Mouse (Mus musculus) MEL (cell line): ENCODE results near the gene Mns1. TPM values are rescaled to one million over a fixed set of nuclear protein-coding genes. Genes with fewer than 3 reads are reported as not detected.

Experiments used
- DNase-seq: peaks from one replicate; pipeline ENCODE4 v3.0.0; 2011; ENCODE audit warnings: low read depth, low spot score
- H3K27ac ChIP-seq: 2 replicates; pipeline ENCODE4 v1.5.1; 2012; ENCODE audit warnings: low read depth, mild to moderate bottlenecking, control low read depth, low read length, moderate library complexity; ENCODE audit not compliant: control insufficient read depth
- H3K27me3 ChIP-seq, 2 experiments: fragments of 150-350 bp in 1 of 2; sonication (generic) in 1 of 2; 2 replicates each; pipeline ENCODE4 v1.6.1; 2012; ENCODE audit warnings: low read length in 2 of 2, mild to moderate bottlenecking in 2 of 2, improper control_type of control experiment in 1 of 2, moderate library complexity in 1 of 2; ENCODE audit not compliant: insufficient read depth in 2 of 2, control insufficient read depth in 1 of 2
- H3K36me3 ChIP-seq, 2 experiments: 2 replicates each; pipeline ENCODE4 v1.6.1; 2012 to 2014; ENCODE audit warnings: low read length in 2 of 2, improper control_type of control experiment in 1 of 2, inconsistent platforms in 1 of 2, mild to moderate bottlenecking in 1 of 2; ENCODE audit not compliant: insufficient read depth in 2 of 2, control insufficient read depth in 1 of 2
- H3K4me1 ChIP-seq, 2 experiments: fragments of 150-350 bp in 1 of 2; sonication (generic) in 1 of 2; 2 replicates each; pipeline ENCODE4 v1.6.1; 2012; ENCODE audit warnings: low read length in 2 of 2, improper control_type of control experiment in 1 of 2, mild to moderate bottlenecking in 1 of 2; ENCODE audit not compliant: insufficient read depth in 2 of 2, control insufficient read depth in 1 of 2
- H3K4me3 ChIP-seq, 2 experiments: fragments of 150-350 bp in 1 of 2; sonication (generic) in 1 of 2; 2 replicates each; pipeline ENCODE4 v1.5.1; 2012; ENCODE audit warnings: low read depth in 2 of 2, low read length in 2 of 2, mild to moderate bottlenecking in 2 of 2, moderate library complexity in 2 of 2, control low read depth in 1 of 2, improper control_type of control experiment in 1 of 2; ENCODE audit not compliant: control insufficient read depth in 1 of 2, insufficient read depth in 1 of 2
- H3K79me2 ChIP-seq: 2 replicates; pipeline ENCODE4 v1.6.1; 2012; ENCODE audit warnings: mild to moderate bottlenecking, low read length, moderate library complexity; ENCODE audit not compliant: control insufficient read depth, poor library complexity, insufficient read depth
- H3K9ac ChIP-seq: 2 replicates; pipeline ENCODE4 v1.6.1; 2012; ENCODE audit warnings: low read depth, mild to moderate bottlenecking, control low read depth, low read length, moderate library complexity; ENCODE audit not compliant: control insufficient read depth, poor library complexity, severe bottlenecking
- H3K9me3 ChIP-seq: fragments of 150-350 bp; sonication (generic); replicated peaks from 2 replicates; pipeline ENCODE4 v1.6.1; 2012; ENCODE audit warnings: mild to moderate bottlenecking, low read length, improper control_type of control experiment, moderate library complexity; ENCODE audit not compliant: insufficient read depth
- BHLHE40 ChIP-seq: IDR thresholded peaks from 2 replicates; pipeline ENCODE4 v1.6.1; 2012; ENCODE audit warnings: low read depth, mild to moderate bottlenecking, inconsistent platforms, low read length, improper control_type of control experiment, borderline replicate concordance
- EP300 ChIP-seq, 2 experiments: IDR thresholded peaks; 2 replicates each; pipeline ENCODE4 v1.6.1; 2011; ENCODE audit warnings: improper control_type of control experiment in 2 of 2, low read length in 2 of 2, low read depth in 1 of 2, mild to moderate bottlenecking in 1 of 2
- ETS1 ChIP-seq: IDR thresholded peaks from 2 replicates; pipeline ENCODE4 v1.6.1; 2012; ENCODE audit warnings: low read depth, mild to moderate bottlenecking, inconsistent platforms, low read length, improper control_type of control experiment, moderate library complexity
- GABPA ChIP-seq: IDR thresholded peaks from 2 replicates; pipeline ENCODE4 v1.6.1; 2012; ENCODE audit warnings: low read depth, mild to moderate bottlenecking, inconsistent platforms, low read length, improper control_type of control experiment, moderate library complexity
- GATA1 ChIP-seq: IDR thresholded peaks from 2 replicates; pipeline ENCODE4 v1.6.1; 2011; ENCODE audit warnings: low read depth, low read length, improper control_type of control experiment
- HCFC1 ChIP-seq: IDR thresholded peaks from 2 replicates; pipeline ENCODE4 v1.6.1; 2012; ENCODE audit warnings: low read depth, mild to moderate bottlenecking, inconsistent platforms, low read length, improper control_type of control experiment, moderate library complexity
- MAFK ChIP-seq: IDR thresholded peaks from 2 replicates; pipeline ENCODE4 v1.6.1; 2011; ENCODE audit warnings: low read depth, mild to moderate bottlenecking, low read length, improper control_type of control experiment, borderline replicate concordance
- MAX ChIP-seq: IDR thresholded peaks from 2 replicates; pipeline ENCODE4 v1.6.1; 2011; ENCODE audit warnings: low read length, improper control_type of control experiment
- MXI1 ChIP-seq: IDR thresholded peaks from 2 replicates; pipeline ENCODE4 v1.6.1; 2011; ENCODE audit warnings: mild to moderate bottlenecking, low read depth, low read length, improper control_type of control experiment
- MYC ChIP-seq: IDR thresholded peaks from 2 replicates; pipeline ENCODE4 v1.6.1; 2011; ENCODE audit warnings: low read depth, mild to moderate bottlenecking, low read length, improper control_type of control experiment, moderate library complexity
- POLR2A ChIP-seq, 2 experiments: IDR thresholded peaks; 2 replicates each; pipeline ENCODE4 v1.6.1; 2011 to 2012; ENCODE audit warnings: low read length in 2 of 2, mild to moderate bottlenecking in 2 of 2, control low read depth in 1 of 2, improper control_type of control experiment in 1 of 2, low read depth in 1 of 2, moderate library complexity in 1 of 2; ENCODE audit not compliant: control insufficient read depth in 1 of 2, insufficient read depth in 1 of 2, poor library complexity in 1 of 2
- POLR2AphosphoS5 ChIP-seq: IDR thresholded peaks from 2 replicates; pipeline ENCODE4 v1.6.1; 2012; ENCODE audit warnings: low read depth, borderline replicate concordance, mild to moderate bottlenecking, inconsistent platforms, low read length, moderate library complexity, mixed read lengths
- RAD21 ChIP-seq: IDR thresholded peaks from 2 replicates; pipeline ENCODE4 v1.6.1; 2011; ENCODE audit warnings: mild to moderate bottlenecking, low read depth, low read length, improper control_type of control experiment
- RCOR1 ChIP-seq: IDR thresholded peaks from 2 replicates; pipeline ENCODE4 v1.6.1; 2012; ENCODE audit warnings: low read depth, mild to moderate bottlenecking, inconsistent platforms, low read length, improper control_type of control experiment
- SIN3A ChIP-seq: IDR thresholded peaks from 2 replicates; pipeline ENCODE4 v1.6.1; 2012; ENCODE audit warnings: low read length, improper control_type of control experiment, inconsistent platforms
- SMC3 ChIP-seq: IDR thresholded peaks from 2 replicates; pipeline ENCODE4 v1.6.1; 2011; ENCODE audit warnings: low read depth, low read length, improper control_type of control experiment
- TAL1 ChIP-seq: IDR thresholded peaks from 2 replicates; pipeline ENCODE4 v1.6.1; 2012; ENCODE audit warnings: mild to moderate bottlenecking, inconsistent platforms, low read length, moderate library complexity, mixed read lengths
- TBP ChIP-seq: IDR thresholded peaks from 2 replicates; pipeline ENCODE4 v1.8.0; 2011; ENCODE audit warnings: low read depth, low read length, improper control_type of control experiment
- TCF12 ChIP-seq: IDR thresholded peaks from 2 replicates; pipeline ENCODE4 v1.6.1; 2014; ENCODE audit warnings: low read depth, mild to moderate bottlenecking, inconsistent platforms, low read length, improper control_type of control experiment, moderate library complexity
- UBTF ChIP-seq: IDR thresholded peaks from 2 replicates; pipeline ENCODE4 v1.6.1; 2012; ENCODE audit warnings: low read depth, mild to moderate bottlenecking, inconsistent platforms, low read length, improper control_type of control experiment, moderate library complexity, borderline replicate concordance; ENCODE audit not compliant: insufficient read depth
- USF1 ChIP-seq: IDR thresholded peaks from 2 replicates; pipeline ENCODE4 v1.6.1; 2014; ENCODE audit warnings: low read depth, mild to moderate bottlenecking, inconsistent platforms, low read length, improper control_type of control experiment, moderate library complexity
- ZC3H11A ChIP-seq: IDR thresholded peaks from 2 replicates; pipeline ENCODE4 v1.6.1; 2012; ENCODE audit warnings: low read depth, mild to moderate bottlenecking, inconsistent platforms, low read length, improper control_type of control experiment
- polyA plus RNA-seq, 2 experiments: library from polyadenylated mRNA; stranded (reverse) in 1 of 2; unstranded in 1 of 2; fragments of >175 nt in 1 of 2; fragments of >200 nt in 1 of 2; gene quantifications; 2 replicates each; pipeline versions ENCODE4 v1.2.1 to v1.2.4; 2012; ENCODE audit warnings: low replicate concordance in 2 of 2, low read depth in 1 of 2; ENCODE audit not compliant: insufficient read length in 2 of 2, insufficient read depth in 1 of 2, missing spikeins in 1 of 2
- total RNA-seq: library from RNA; depleted of rRNA; stranded (reverse); fragments of 300-350 nt; gene quantifications from 2 replicates; pipeline ENCODE4 v1.2.3, GENCODE M21; 2012

Mns1 gene
- total and polyA plus RNA-seq, 3 experiments, result 54.0 to 54.8 TPM; not detected in 1

DNA sequence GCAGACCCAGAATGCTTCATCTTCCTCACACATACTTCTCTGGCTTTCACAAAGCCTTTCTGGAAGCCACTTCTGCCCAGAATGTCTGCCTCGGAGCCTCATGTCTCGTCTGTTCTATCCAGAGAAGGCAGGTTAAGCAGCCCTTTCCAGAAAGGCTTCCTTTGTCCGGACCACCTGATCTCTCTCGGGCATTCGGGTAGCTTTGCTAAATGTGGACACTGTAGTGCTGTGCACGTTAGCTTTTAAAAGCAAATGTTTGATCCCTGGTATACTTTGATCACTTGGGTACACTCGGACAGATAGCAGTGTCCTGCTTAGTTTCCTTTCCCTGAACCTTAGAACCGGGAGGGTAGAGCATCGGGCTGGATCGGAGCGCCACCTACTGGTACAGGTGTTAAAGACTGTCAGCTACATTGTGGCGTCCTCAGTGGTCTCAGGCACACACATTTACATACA is 29.7 kb upstream of the Mns1 start (continued):
- TF ChIP-seq RAD21, result peak; percentile 91
- TF ChIP-seq TAL1, result no peak
- TF ChIP-seq SIN3A, result peak; percentile 74; the same call in 1 of the 2 replicates
- TF ChIP-seq EP300 (IDR thresholded peaks at IDR 0.05; ENCODE audit: low read depth in 1 of 2, low read length in 2 of 2), result no peak
- peak; percentile 63 for TF ChIP-seq ZC3H11A
- TF ChIP-seq BHLHE40, result no peak
- TF ChIP-seq GATA1, result no peak
- TF ChIP-seq MAFK, result no peak
- no peak for TF ChIP-seq POLR2AphosphoS5
- no peak for TF ChIP-seq UBTF
- TF ChIP-seq, all 39 proteins: peak for 7

DNA sequence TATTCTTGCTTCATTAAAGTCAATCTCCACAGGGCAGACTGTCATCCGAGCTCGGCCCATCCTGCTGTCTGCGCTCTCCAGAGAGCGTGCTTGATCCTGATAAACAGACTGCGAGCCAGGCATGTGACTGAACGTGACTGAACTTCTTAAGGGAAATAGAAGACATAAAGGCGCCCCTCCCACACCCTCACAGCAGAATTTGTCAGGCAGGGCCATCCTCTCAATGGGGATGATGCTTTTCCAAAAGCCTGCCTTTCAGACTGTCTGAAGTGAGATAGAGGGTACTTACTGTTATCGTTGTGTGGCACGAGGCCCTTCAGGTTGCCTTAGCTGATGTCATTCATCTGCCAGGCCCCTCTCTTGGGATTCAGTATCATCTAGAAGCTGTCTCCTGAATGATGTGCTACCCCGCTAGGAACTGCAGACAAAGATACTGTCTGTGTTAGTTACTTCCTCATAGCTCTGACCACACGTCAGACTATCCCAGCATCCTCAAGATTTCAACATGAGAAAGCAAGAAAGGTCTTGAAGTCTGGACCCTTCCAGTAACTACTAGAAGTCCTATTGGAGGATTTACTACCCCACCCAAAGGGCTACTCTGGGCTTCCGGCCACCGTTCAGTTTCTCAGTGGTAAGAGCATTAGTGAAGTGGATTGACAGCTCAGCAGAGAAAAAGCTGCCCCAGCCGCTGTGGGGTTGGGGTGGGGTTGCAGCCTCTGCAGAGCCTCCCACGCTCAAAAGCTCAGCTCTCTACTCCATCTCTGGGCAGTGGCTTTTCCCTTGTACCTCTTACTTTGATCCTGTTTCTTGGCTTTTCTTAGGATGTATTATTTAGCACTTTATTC is 28.2 kb upstream of the Mns1 start:
- Histone ChIP-seq H3K4me3 (peak overlapping the region; percentile 55 to 74; a peak in 3 of 4 replicates), H3K9ac (peak overlapping the region; percentile 45), H3K9me3 (no peaks in the 10 kb centered on the region), H3K4me1 (peaks cover 2 to 21% of the 10 kb centered on the region in 2 experiments; a peak in 2 of 4 replicates), H3K36me3 (peaks cover 0 to 14% of the 10 kb centered on the region in 2 experiments; a peak in 2 of 4 replicates), H3K27ac (peak overlapping the region; percentile 74), H3K79me2 (no peaks in the 10 kb centered on the region; the same call in 1 of the 2 replicates), H3K27me3 (no peaks in the 10 kb centered on the region)
- peak; percentile 97 for TF ChIP-seq BHLHE40
- 0 out of 2 replicates have a peak, but pooled peaks have one; percentile 18 for TF ChIP-seq TBP
- peak in 1 of 2 experiments; percentile 53; a peak in 2 of 4 replicates for TF ChIP-seq EP300 (IDR thresholded peaks at IDR 0.05; ENCODE audit: low read depth in 1 of 2, low read length in 2 of 2)
- peak; percentile 55 for TF ChIP-seq GATA1
- TF ChIP-seq RCOR1, result 0 out of 2 replicates have a peak, but pooled peaks have one; percentile 37
- no peak for TF ChIP-seq GABPA
- TF ChIP-seq TCF12, result peak; percentile 42; the same call in 1 of the 2 replicates
- TF ChIP-seq POLR2A (IDR thresholded peaks at IDR 0.05; ENCODE audit: control insufficient read depth in 1 of 2, insufficient read depth in 1 of 2, low read depth in 1 of 2, low read length in 2 of 2, poor library complexity in 1 of 2), result 0 out of 4 replicates have a peak, but pooled peaks of 1 of the 2 experiments have one; percentile 6
- peak; percentile 46; the same call in 1 of the 2 replicates for TF ChIP-seq SIN3A
- peak; percentile 12; the same call in 1 of the 2 replicates for TF ChIP-seq ETS1
- peak; percentile 44; the same call in 1 of the 2 replicates for TF ChIP-seq MAX
- no peak for TF ChIP-seq MYC
- TF ChIP-seq MXI1, result peak; percentile 72; the same call in 1 of the 2 replicates
- TF ChIP-seq RAD21, result no peak
- 0 out of 2 replicates have a peak, but pooled peaks have one; percentile 7 for TF ChIP-seq SMC3
- no peak for TF ChIP-seq HCFC1
- peak; percentile 78 for TF ChIP-seq TAL1
- peak; percentile 73 for TF ChIP-seq USF1
- peak; percentile 88 for DNase-seq
